Mouse (Mus musculus) C2C12 (cell line): ENCODE measurements around the gene Clip2.

Source experiments
- MAX ChIP-seq: IDR thresholded peaks from one replicate; pipeline ENCODE4 v1.6.1; 2011; ENCODE audit warnings: mild to moderate bottlenecking, control low read depth
- USF1 ChIP-seq: IDR thresholded peaks from one replicate; pipeline ENCODE4 v1.6.1; 2011; ENCODE audit warnings: low read depth, mild to moderate bottlenecking, control low read depth, moderate library complexity

GRCm38 (mm10) chr5:134522524-134522923 lies 29.7 kb downstream of the Clip2 start:
- TF ChIP-seq USF1 (no peak), MAX (no peak)
